7 mouse cellular contexts compared by ENCODE assay signal in genomic region chr16:13819394-13819743, GRCm38 (mm10). TPM values are rescaled to one million over a fixed set of nuclear protein-coding genes. Genes with fewer than 3 reads are reported as not detected.
DNase-seq lines count a peak whose midpoint lies in the region; ATAC-seq lines count a peak whose summit lies in the region.

No protein-coding gene starts in this region.

- H3K36me3 ChIP-seq in neural tube, embryonic 11.5 days (ENCODE audit: control insufficient read depth, insufficient read depth, low read length): no peaks in the 10 kb centered on the region
- H3K36me3 ChIP-seq in erythroblast, embryonic 14.5 days (ENCODE audit: control insufficient read depth): peaks cover 22% of the 10 kb centered on the region
- peaks cover 29% of the 10 kb centered on the region for H3K36me3 ChIP-seq in limb, embryonic 13.5 days
- peaks cover 3% of the 10 kb centered on the region; the same call in 1 of the 2 replicates for H3K36me3 ChIP-seq in stomach, embryonic 14.5 days (ENCODE audit: control insufficient read depth, insufficient read depth, low read length)

- DNase-seq in neural tube, embryonic 11.5 days (ENCODE audit: low spot score): no peak
- no peak for DNase-seq in neural tube, embryonic 10.5 days (ENCODE audit: extremely low spot score, low spot score)
- DNase-seq in thymus, adult 18-20 months: no peak
- no peak for DNase-seq in right cerebral cortex, postnatal 4 days

- no peaks in the 10 kb centered on the region for H3K9me3 ChIP-seq in neural tube, embryonic 11.5 days (ENCODE audit: control insufficient read depth, low read length)
- H3K9me3 ChIP-seq in erythroblast, embryonic 14.5 days (ENCODE audit: control insufficient read depth, low read length): no peaks in the 10 kb centered on the region
- H3K9me3 ChIP-seq in limb, embryonic 13.5 days: no peaks in the 10 kb centered on the region
- no peaks in the 10 kb centered on the region for H3K9me3 ChIP-seq in stomach, embryonic 14.5 days (ENCODE audit: control insufficient read depth, low read depth, low read length)

- no peaks in the 10 kb centered on the region for H3K27me3 ChIP-seq in neural tube, embryonic 11.5 days (ENCODE audit: control insufficient read depth, insufficient read depth, low read length)
- no peaks in the 10 kb centered on the region for H3K27me3 ChIP-seq in erythroblast, embryonic 14.5 days (ENCODE audit: control insufficient read depth)
- no peaks in the 10 kb centered on the region for H3K27me3 ChIP-seq in limb, embryonic 13.5 days
- H3K27me3 ChIP-seq in stomach, embryonic 14.5 days (ENCODE audit: control insufficient read depth, insufficient read depth, low read length): no peaks in the 10 kb centered on the region

- peak; percentile 56 for ATAC-seq in neural tube, embryonic 11.5 days (ENCODE audit: insufficient read depth, low FRiP score, low TSS enrichment)
- peak; percentile 52 for ATAC-seq in limb, embryonic 13.5 days (ENCODE audit: low FRiP score, low read depth)
- peak; percentile 56 for ATAC-seq in stomach, embryonic 14.5 days (ENCODE audit: insufficient number of reproducible peaks, insufficient read depth, low FRiP score, low read depth)

- H3K4me3 ChIP-seq in neural tube, embryonic 11.5 days (ENCODE audit: low read depth, low read length): peak overlapping the region; percentile 75
- peak overlapping the region; percentile 83 for H3K4me3 ChIP-seq in erythroblast, embryonic 14.5 days (replicated peaks)
- H3K4me3 ChIP-seq in limb, embryonic 13.5 days: peak overlapping the region; percentile 82
- peak overlapping the region; percentile 76 for H3K4me3 ChIP-seq in stomach, embryonic 14.5 days (ENCODE audit: low read depth, low read length)

- no peaks in the 10 kb centered on the region for H3K4me1 ChIP-seq in neural tube, embryonic 11.5 days (ENCODE audit: control insufficient read depth, insufficient read depth, low read length)
- peaks cover 43% of the 10 kb centered on the region for H3K4me1 ChIP-seq in erythroblast, embryonic 14.5 days (ENCODE audit: control insufficient read depth)
- H3K4me1 ChIP-seq in limb, embryonic 13.5 days: peaks cover 32% of the 10 kb centered on the region
- peaks cover 10% of the 10 kb centered on the region for H3K4me1 ChIP-seq in stomach, embryonic 14.5 days (ENCODE audit: control insufficient read depth, insufficient read depth, low read length)

- peak overlapping the region; percentile 90 for H3K27ac ChIP-seq in neural tube, embryonic 11.5 days (ENCODE audit: low read depth, low read length)
- peak overlapping the region; percentile 69 for H3K27ac ChIP-seq in limb, embryonic 13.5 days
- H3K27ac ChIP-seq in stomach, embryonic 14.5 days (ENCODE audit: low read length): peak overlapping the region; percentile 96; the same call in 1 of the 2 replicates

- H3K4me2 ChIP-seq in neural tube, embryonic 11.5 days (ENCODE audit: low read depth): peak overlapping the region; percentile 77
- H3K4me2 ChIP-seq in limb, embryonic 13.5 days (replicated peaks): peak overlapping the region; percentile 78
- peak overlapping the region; percentile 77 for H3K4me2 ChIP-seq in stomach, embryonic 14.5 days (replicated peaks; ENCODE audit: low read depth, low read length)

- peak overlapping the region; percentile 81 for H3K9ac ChIP-seq in neural tube, embryonic 11.5 days (ENCODE audit: low read length)
- peak overlapping the region; percentile 89 for H3K9ac ChIP-seq in limb, embryonic 13.5 days
- H3K9ac ChIP-seq in stomach, embryonic 14.5 days (replicated peaks; ENCODE audit: low read depth, low read length): peak overlapping the region; percentile 73

- WGBS in neural tube, embryonic 11.5 days: 0% methylated on average over 36 of the region's 36 CpGs
- WGBS in limb, embryonic 13.5 days: 0% methylated on average over 36 of the region's 36 CpGs
- 1% methylated on average over 29 of the region's 36 CpGs for WGBS in stomach, embryonic 14.5 days

RNA-seq across cellular contexts. Expression of gene Ntan1, which starts 0.7 kb away (rescaled TPM):
- polyA plus RNA-seq in neural tube, embryonic 11.5 days (2014; fragmentation: Nextera tagmentation; extraction: Ambion mirVana): 152 and 162 TPM in 2 replicates
- polyA plus RNA-seq in erythroblast, embryonic 14.5 days (2012): 0.17 and 0.43 TPM in 2 replicates
- polyA plus RNA-seq in limb, embryonic 13.5 days (2015; fragmentation: Nextera tagmentation; extraction: Ambion mirVana): 204 and 208 TPM in 2 replicates
- 189 and 216 TPM in 2 replicates for polyA plus RNA-seq in stomach, embryonic 14.5 days (2014; fragmentation: Nextera tagmentation; extraction: Ambion mirVana)

RNA-seq across cellular contexts. Expression of gene Rrn3, which starts 38.9 kb away (rescaled TPM):
- 119 and 124 TPM in 2 replicates for polyA plus RNA-seq in neural tube, embryonic 11.5 days (2014; fragmentation: Nextera tagmentation; extraction: Ambion mirVana)
- polyA plus RNA-seq in erythroblast, embryonic 14.5 days (2012): 0.38 and 0.41 TPM in 2 replicates
- 66.3 and 67.1 TPM in 2 replicates for polyA plus RNA-seq in limb, embryonic 13.5 days (2015; fragmentation: Nextera tagmentation; extraction: Ambion mirVana)
- polyA plus RNA-seq in stomach, embryonic 14.5 days (2014; fragmentation: Nextera tagmentation; extraction: Ambion mirVana): 57.1 and 57.7 TPM in 2 replicates

Comparison
In these comparisons a context has a peak if more than half of its experiments do, and no peak if none do; other contexts are left out.
1. RNA of gene Ntan1, which starts 0.7 kb away (polyA plus RNA-seq): 189 to 216 TPM in stomach, embryonic 14.5 days, 204 to 208 TPM in limb, embryonic 13.5 days and 152 to 162 TPM in neural tube, embryonic 11.5 days; 0.17 to 0.43 TPM in erythroblast, embryonic 14.5 days; every median in the first group is over 100 times any median in the second.
2. RNA of gene Rrn3, which starts 38.9 kb away (polyA plus RNA-seq): 119 to 124 TPM in neural tube, embryonic 11.5 days, 66.3 to 67.1 TPM in limb, embryonic 13.5 days and 57.1 to 57.7 TPM in stomach, embryonic 14.5 days; 0.38 to 0.41 TPM in erythroblast, embryonic 14.5 days; every median in the first group is over 10 times any median in the second.
3. Peak in every context shown above with its lines, with median percentiles within 50 percentile points of each other: ATAC-seq, H3K27ac ChIP-seq, H3K4me2 ChIP-seq, H3K4me3 ChIP-seq and H3K9ac ChIP-seq.